Mouse (Mus musculus) embryo, embryonic 11.5 days (tissue): Measurements from ENCODE around the gene Zbtb41.
"Not testable (repeated sequence)": the region's sequence is repeated elsewhere in the genome, so short reads cannot be mapped to it uniquely, and the experiment has no call there.

Experiments used
- DNase-seq: peaks from one replicate; pipeline ENCODE4 v3.0.0-alpha.2; 2012; ENCODE audit warnings: low read depth, low spot score

Gene Zbtb41

GRCm38 (mm10) chr1:139421875-139422791, at the start of gene Zbtb41:
Gene Zbtb41, plus strand, starts transcription at chr1:139422288.
- peak; percentile 84 for DNase-seq

GRCm38 (mm10) chr1:139375900-139376299, 46.2 kb upstream of the Zbtb41 start:
- DNase-seq = no peak

GRCm38 (mm10) chr1:139376638-139377286, 45.3 kb upstream of the Zbtb41 start, which contains the start of gene Crb1:
Gene Crb1, minus strand, starts transcription at chr1:139377100.
- peak; percentile 26 for DNase-seq

GRCm38 (mm10) chr1:139378861-139379620, 43.0 kb upstream of the Zbtb41 start:
- no peak for DNase-seq

- DNase-seq = no peak
Observed at GRCm38 (mm10) chr1:139379621-139379984, 42.5 kb upstream of the Zbtb41 start.

- no peak for DNase-seq
Observed at GRCm38 (mm10) chr1:139391747-139392146, 30.3 kb upstream of the Zbtb41 start.

GRCm38 (mm10) chr1:139396589-139396988, 25.5 kb upstream of the Zbtb41 start:
- DNase-seq = no peak

GRCm38 (mm10) chr1:139405766-139406165, 16.3 kb upstream of the Zbtb41 start:
- DNase-seq = no peak

- DNase-seq = no peak
Observed at GRCm38 (mm10) chr1:139407701-139408100, 14.4 kb upstream of the Zbtb41 start.

- not testable (repeated sequence) for DNase-seq
Observed at GRCm38 (mm10) chr1:139412365-139412764, 9.7 kb upstream of the Zbtb41 start.

- DNase-seq = no peak
Observed at GRCm38 (mm10) chr1:139413465-139413864, 8.6 kb upstream of the Zbtb41 start.

GRCm38 (mm10) chr1:139421521-139421874, 590 bp upstream of the Zbtb41 start:
- no peak for DNase-seq

- no peak for DNase-seq
Observed at GRCm38 (mm10) chr1:139422941-139423340, 853 bp downstream of the Zbtb41 start.

- DNase-seq = no peak
Observed at GRCm38 (mm10) chr1:139423931-139424330, 1.8 kb downstream of the Zbtb41 start.

- DNase-seq = no peak
Observed at GRCm38 (mm10) chr1:139425006-139425405, 2.9 kb downstream of the Zbtb41 start.

GRCm38 (mm10) chr1:139438373-139438772, 16.3 kb downstream of the Zbtb41 start:
- no peak for DNase-seq

- not testable (repeated sequence) for DNase-seq
Observed at GRCm38 (mm10) chr1:139443103-139443502, 21.0 kb downstream of the Zbtb41 start.

GRCm38 (mm10) chr1:139454340-139455225, 32.5 kb downstream of the Zbtb41 start, which contains the start of gene Aspm:
Gene Aspm, plus strand, starts transcription at chr1:139454772.
- peak; percentile 91 for DNase-seq

GRCm38 (mm10) chr1:139455226-139455869, 33.3 kb downstream of the Zbtb41 start:
- peak; percentile 22 for DNase-seq

GRCm38 (mm10) chr1:139460807-139461206, 38.7 kb downstream of the Zbtb41 start:
- DNase-seq = no peak
